Mouse (Mus musculus) testis, adult 2 months (tissue): ENCODE measurements around the gene Aes.

Source experiments
- CTCF ChIP-seq: fragments of 200-500 bp; IDR thresholded peaks from 2 replicates; pipeline ENCODE4 v1.5.1; 2012; ENCODE audit warnings: low read depth, mild to moderate bottlenecking, inconsistent platforms, low read length, moderate library complexity; ENCODE audit not compliant: control insufficient read depth, insufficient read depth, insufficient replicate concordance
- POLR2A ChIP-seq: fragments of 200-500 bp; IDR thresholded peaks from 2 replicates; pipeline ENCODE4 v1.6.1; 2012; ENCODE audit warnings: low read depth, mild to moderate bottlenecking, inconsistent platforms, low read length, moderate library complexity; ENCODE audit not compliant: control insufficient read depth

DNA sequence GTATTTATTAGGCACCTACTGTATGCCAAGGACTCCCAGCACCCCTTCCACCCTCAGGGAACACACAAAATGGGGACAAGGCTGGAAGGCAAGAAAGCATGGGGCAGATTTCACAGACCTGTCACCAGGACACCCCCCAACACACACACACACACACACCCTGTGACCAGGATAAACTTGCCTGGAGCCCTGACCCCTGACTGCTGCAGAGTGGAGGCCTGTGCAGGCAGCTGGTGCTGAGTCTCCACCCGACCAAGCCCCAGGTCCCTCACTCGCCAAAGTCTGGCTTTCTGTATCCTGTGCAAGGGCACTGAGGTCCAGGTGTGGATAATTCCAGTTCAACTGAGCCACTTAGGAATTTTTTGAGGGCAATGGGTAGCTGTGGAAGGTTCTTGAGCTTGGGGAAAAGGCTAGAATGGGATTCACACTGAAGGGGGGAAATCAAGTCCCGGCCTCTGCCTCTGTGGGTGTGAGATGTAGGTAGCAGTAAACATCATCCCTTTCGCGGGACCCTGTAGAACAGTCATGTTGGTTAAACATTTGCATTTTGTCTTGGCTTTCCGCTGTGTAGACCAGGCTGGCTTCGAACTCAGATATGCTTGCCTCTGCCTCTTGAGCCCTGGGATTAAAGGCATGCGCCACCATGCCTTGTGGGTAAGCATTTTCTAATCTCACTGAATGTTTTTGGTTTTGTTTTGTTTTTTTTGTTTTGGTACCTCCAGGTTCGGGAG lies 10.4 kb downstream of the Aes start:
- no peak for TF ChIP-seq POLR2A
- no peak for TF ChIP-seq CTCF
